Mouse (Mus musculus) lung, postnatal 14 days (tissue): ENCODE results near the gene Maff.

Experiments
- DNase-seq: peaks from one replicate; pipeline ENCODE4 v3.0.0; 2021

Maff gene

DNA sequence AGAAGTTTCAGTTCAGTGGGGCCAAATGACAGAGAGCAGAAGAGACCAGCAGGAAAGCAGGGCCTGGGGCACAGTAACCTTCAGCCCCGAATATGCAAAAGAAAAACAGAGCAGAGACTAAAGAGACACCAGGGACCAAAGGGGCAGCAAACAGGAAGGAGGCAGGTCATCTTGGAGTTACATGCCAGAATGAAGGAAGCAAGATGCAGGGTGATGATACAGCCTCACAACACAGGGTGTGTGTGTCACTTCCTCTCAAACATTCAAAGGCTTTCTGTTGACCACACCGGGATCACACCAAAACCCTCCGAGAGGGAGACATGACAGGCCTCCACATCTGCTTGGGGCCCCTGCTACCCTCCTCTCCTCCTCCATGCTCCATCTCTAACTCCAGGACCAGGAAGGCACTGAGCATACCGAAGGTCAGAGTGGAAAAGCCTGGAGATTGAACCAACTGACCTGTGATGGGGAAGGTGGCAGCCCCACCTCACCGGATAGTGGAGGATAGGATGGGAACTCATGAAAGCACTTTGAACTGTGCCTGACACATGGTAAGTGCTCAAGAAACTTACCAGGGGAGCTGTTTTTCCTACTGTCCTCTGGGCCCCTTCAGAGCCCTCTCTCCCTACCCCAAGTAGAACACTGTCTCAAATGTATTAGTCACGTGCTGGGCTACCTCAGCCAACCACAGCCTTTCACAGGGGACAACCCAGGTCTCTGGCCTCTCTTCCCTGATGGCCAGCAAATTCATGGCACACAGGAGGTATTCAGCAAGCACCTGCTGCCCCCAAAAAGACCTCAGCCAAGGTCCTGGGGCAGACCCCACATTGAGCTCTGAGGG lies 53.9 kb downstream of the Maff start:
- no peak for DNase-seq

DNA sequence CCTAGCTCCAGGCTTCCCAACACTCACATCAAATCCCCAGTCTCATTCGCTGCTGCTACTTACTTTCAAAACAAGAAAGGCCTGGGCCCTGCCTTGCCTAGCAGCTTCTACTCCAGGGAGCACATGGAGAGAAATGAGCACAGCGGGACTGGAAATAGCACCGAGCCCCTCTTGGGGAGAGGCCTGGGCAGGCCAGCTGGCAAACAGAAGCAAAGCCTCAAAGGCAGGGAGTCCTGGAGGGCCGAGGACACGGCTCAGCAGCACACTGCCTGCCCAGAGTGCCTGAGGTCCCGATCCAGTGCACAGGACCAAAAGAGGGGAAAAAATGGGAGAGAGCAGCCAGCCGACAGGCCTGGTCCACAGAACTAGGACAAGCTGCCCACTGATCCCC lies 54.5 kb downstream of the Maff start:
- no peak for DNase-seq

DNA sequence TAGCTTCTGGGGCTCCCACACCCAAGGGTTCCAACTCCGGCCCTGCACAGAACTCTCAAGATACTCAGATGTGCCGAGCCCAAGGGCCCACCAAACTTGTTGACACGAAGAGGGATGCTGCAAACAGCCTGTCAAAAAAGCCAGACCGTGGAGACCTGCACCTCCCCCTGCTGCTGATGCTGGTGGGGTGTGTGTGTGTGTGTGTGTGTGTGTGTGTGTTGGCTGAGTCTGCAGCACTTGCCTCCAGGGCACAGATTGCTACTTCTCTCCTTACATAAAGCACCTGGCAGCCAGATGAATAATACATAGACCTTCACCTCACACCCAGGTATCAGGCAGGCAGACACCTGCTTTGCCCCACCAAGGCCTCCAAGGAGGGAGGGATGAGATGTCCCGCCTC lies 55.8 kb downstream of the Maff start:
- DNase-seq = no peak

DNA sequence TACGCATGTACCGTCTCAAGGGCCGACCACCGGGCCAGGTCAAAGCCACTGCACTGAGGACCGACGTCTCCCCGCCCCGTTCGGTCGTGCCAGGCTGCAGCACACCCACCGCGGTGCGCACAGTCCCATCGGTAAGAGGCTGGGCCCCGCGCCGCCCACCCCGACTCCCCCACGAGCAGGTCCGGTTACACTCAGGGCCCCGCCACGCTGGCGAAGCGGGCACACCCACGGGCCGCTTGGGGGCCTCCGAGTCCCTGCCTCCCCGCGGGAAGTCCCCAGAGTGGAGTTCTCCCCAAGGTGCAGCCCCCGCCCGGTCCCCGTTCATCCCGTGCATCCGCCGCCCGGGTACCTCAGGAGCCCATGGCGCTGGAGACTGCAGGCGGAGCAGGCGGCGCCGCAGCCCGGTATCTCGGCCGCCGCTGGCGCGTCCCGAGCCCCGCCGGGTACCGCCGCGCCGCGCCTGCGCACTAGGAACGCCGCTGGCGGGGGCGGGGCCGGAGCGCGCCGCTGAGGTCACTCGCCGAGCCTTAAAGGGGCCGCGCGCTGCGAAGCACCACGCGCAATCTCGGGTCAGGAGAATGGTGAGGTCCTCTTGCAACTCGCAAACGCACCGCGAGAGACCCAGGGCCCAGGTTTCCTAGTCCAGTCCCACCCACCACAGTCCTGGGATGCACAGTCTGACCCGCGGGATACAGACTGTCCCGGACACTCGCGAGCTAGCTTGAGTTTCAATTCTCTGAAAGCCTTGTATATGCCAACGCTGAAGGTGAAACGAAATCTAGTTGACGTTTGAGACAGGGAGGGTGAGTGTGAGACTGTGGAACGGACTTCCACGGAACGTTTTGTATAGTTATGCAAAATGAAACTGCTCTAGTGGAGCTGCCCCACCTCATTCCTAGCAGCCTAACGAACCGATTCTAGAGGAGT lies 56.7 kb downstream of the Maff start, which contains the start of gene Tmem184b:
TSS of gene Tmem184b (minus strand) at position 734 of the 927 bp plus-strand sequence.
- peak; percentile 87 for DNase-seq

DNA sequence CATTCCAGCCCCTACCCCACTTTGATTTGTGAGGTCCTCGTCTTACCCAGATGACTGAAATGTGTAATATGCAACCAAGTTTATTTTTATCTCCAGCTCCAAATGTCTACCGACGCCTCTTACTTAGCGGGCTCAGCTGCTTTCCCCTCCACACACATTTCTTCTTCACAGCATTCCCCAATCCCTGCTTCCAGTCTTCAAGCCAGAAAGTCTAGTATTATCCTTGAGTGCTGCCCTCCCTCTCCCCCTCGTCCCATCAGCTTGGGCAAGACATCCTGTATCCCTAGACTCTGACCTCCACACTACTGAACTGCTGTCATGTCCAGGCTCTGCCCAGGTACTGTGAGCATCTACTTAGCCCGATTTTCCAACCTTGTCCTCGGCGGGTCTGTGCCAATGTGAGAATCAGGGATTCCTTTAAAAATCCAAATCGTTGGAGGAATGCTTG lies 57.4 kb downstream of the Maff start:
- DNase-seq = no peak

DNA sequence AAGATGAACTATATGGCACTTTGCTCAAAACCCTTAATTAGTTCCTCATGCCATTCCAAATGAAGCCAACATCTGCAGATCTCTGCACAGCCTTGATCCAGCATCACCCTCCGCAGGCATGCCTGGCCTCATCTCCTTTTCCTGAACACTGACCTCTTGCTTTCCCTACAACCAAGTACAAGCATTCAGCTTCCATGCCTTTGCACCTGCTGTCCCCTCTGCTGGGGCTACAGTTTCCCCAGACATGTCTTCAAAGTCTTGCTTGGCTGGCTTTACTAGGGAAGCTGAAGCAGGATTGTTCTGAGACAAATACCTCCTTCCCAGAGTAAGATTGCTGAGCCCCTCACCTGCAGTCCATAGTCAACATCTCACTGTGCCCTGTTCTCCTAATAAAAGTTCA lies 57.9 kb downstream of the Maff start:
- DNase-seq = no peak

DNA sequence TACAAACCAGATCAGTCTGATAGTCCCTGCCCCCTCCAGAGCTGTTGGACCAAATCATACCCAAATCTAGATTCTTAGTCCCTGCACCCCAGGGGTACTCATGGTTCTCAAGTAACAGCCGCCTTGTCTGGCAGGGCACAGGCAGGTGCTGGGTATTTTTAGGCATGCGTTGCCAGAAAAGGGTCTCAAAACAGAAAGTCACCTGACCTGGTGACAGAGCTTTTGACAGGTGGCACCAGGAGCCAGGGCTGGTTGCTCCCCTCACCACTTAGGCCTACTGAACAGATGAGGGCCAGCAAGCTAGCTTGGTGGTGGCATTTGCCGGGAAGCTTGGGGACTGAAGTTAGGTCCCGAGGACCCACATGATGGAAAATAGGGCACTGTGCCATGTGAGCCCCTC lies 60.1 kb downstream of the Maff start:
- DNase-seq = no peak
